Mouse (Mus musculus) kidney, embryonic 16.5 days (tissue): ENCODE results near the gene Mafb. TPM values are rescaled to one million over a fixed set of nuclear protein-coding genes. Genes with fewer than 3 reads are reported as not detected.

ENCODE experiments used
- polyA plus RNA-seq: library from polyadenylated mRNA; unstranded; fragments of >200 nt; fragmentation: Nextera tagmentation; extraction: Ambion mirVana; gene quantifications from 2 replicates; pipeline ENCODE4 v1.2.1, GENCODE M21; 2015

Gene Mafb
- polyA plus RNA-seq, 1 experiment from 2014 or later = 31.4 TPM

Other genes starting within 250 kb of the Mafb start
- gene Gm826, start 32.9 kb downstream of the Mafb start, polyA plus RNA-seq = 0.67 and 0.91 TPM in 2 replicates